Mouse (Mus musculus) left cerebral cortex, postnatal 10 days (tissue): ENCODE results near the gene Mettl7a1. TPM values are rescaled to one million over a fixed set of nuclear protein-coding genes. Genes with fewer than 3 reads are reported as not detected.
"Not testable (repeated sequence)": the region's sequence is repeated elsewhere in the genome, so short reads cannot be mapped to it uniquely, and the experiment has no call there.

ENCODE experiments used
- DNase-seq, 2 experiments: peaks; one replicate each; pipeline ENCODE4 v3.0.0; 2021 to 2022; ENCODE audit warnings: low spot score in 2 of 2, mixed read lengths in 1 of 2; ENCODE audit errors: extremely low spot score in 1 of 2
- intact Hi-C: fragments of 180-260 bp; cut with DNase I; formaldehyde crosslinking; loops from one replicate; pipeline ENCODE4 v1.15.1; 2025
- total RNA-seq, 2 experiments: library from RNA; stranded (reverse); gene quantifications; 2 replicates each; pipeline ENCODE4 v1.2.3; 2021

The Mettl7a1 gene
- total RNA-seq, 2 experiments from 2014 or later: 11.7 to 14.1 TPM

DNA sequence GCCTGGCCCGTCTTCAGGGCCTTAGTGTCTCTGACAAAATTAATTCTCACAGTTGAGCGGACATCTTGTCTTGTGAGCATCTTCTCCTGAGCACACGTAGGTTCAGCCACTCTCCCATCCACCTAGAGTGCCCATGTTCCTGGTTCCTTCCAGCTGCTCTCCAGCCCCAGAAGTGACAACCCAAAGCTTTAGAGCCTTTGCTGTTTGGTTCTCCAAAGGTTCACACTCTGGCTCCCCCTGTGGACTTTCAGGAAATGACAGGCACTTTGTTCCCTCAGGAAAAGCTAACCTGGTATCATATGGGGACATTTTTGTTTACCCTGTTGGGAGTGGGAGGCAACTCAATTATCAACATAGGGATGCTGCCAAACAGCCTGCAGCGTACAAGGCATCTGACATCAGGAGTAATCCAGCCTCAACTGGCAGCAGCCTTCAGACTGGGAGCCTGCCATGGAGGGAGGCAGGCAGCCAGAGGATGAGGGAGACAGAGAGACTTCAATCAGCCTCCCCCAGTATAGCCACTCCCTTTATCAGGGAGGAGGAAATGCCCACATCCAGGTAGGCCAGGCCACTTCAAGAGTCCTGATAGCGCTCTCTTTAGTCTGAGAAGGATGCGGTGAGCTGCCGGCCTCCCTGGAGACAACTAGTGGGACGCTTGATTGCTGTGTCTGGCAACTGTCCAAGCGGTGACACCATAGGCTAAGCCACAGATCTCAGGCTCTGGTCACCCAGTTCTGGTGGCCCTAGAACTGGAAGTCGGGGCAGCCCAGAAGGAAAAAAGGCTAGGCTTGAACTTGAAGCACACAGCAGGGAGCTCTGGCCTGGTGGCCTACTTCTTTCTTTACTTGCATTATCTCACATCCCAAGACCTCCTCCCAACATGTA lies 28.4 kb downstream of the Mettl7a1 start:
- DNase-seq, intact Hi-C loops: not testable (repeated sequence)

DNA sequence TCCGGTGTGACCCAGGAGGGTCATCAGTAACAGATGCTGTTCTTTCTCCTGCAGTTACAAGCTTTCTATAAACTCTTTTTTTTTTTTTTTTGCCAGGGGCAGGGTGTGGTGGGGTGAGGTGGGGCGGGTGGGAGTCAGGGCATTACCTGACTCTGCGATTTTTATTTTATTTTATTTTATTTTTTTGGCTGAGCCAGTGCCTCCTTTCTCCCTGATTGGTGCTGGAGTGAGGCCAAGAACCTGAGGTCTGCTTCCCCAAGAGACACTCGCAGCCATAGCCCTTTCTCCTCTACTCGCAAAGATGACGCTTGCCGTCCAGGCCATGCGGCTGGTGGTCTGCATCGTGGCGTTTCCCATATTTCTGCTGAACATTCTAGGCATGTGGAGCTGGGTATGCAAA lies 30.7 kb downstream of the Mettl7a1 start, which contains the start of gene Mettl7a3:
Gene Mettl7a3 (plus strand): TSS at position 301 of the 400 bp plus-strand sequence.
- intact Hi-C loops: no loop called here
- DNase-seq: no peak

DNA sequence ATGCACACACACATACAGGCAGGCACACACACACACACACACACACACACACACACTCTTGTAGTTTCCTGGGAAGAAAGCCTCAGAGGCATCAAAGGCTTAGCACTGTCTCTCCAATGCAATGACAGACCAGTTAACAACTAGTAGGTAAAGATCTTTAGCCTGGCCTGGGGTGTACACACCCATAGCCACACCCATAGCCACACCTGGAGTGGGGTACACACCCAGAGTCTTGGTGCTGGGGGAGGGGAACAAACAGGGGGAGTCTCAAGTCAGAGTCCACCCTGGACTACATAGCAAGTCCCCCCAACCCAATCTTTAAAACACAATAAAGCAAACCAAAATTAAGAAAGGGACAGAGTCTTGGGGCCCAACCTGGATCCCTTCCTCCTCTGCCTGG lies 33.4 kb downstream of the Mettl7a1 start:
- DNase-seq, intact Hi-C loops: not testable (repeated sequence)

DNA sequence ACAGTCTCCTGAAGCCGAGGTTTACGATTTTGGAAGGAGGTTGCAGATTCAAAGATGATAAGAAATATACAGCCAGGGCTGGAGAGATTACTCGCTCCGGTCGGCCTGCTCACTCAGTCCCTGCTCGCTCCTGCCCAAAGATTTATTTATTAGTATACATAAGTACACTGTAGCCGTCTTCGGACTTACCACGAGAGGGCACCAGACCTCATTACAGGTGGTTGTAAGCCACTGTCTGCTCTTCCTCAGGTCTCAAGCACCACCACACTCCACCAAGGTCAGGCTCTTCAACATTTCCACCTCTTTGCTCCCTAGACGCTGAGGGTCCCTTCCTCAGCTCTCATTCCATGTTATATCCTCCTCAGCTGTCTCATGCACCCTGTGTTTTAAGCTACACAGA lies 33.9 kb downstream of the Mettl7a1 start:
- DNase-seq: peak in 1 of 2 experiments; percentile 62
- intact Hi-C loops: not testable (repeated sequence)

DNA sequence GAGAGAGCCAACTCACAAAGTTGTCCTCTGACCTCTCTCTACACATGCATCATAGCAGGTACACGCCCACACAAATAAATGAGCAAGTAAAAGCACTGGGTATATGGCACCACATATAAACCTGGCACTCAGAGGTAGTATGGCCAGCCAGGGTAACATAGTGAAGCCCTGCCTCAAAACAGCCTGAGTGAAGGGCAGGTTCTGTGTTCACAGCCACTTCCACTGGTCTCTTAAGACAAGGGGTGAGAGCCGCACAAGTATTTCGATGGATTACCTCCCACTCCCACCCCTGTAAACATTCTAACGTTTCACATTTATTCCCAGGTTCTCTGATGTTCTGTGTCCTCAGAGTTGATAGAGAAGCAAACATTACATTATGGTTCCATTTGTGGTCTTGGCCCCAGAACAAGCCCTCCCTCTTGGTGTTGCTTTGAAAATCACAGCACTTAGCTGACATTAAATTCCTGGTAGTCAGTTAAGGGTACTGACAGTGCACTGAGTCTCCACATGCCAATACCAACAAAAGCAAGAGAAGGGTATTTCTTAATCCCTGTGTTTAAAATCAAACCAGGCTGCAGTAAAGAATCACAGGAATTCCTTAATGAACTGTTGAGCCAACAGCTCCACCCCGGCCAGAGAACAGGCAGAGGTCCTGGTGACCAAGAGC lies 37.5 kb downstream of the Mettl7a1 start:
- intact Hi-C loops: not testable (repeated sequence)

DNA sequence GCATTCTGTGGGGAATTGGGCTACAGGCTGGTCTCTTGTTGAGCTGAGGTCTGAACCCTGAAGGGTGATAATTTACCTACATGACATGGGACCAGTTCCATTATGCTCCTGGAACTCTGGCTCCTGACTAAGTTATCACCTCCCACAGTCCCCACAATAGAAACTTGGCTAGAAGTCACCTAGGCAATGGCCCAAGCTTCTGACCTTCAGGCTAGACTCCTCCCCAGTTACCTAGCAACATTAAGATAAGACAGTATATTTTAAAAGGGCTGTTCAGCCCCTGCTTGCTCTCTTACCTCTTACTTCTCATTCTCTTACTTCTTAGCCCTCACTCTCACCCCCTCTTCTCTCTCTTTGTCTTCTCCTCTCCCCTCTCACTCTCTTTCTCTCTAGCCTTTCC lies 41.5 kb downstream of the Mettl7a1 start:
- DNase-seq: no peak

More for the DNA sequence above, 37.5 kb downstream of the Mettl7a1 start:
- DNase-seq: not testable (repeated sequence)

DNA sequence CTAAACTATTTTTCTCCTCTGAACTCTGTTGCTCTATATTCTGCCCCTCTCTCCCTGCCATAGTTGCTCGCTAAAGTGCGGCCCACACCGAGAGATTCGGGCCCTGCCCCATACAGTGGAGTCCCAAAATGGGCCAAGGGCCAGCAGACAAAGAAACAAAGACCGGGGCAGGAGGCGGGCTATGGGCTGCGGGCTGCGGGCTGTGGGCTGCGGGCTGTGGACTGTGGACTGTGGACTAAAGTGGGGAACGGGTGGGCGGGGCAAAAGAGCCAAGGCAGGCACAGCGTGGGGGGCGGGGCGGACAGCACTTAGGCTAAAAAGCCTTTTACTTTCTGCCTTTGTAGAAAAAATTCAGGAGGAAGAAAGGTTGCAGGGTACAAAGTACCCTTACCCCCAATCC lies 42.8 kb downstream of the Mettl7a1 start:
- no peak for DNase-seq
- intact Hi-C loops: no loop called here

More for the DNA sequence above, 41.5 kb downstream of the Mettl7a1 start:
- intact Hi-C loops: no loop called here

DNA sequence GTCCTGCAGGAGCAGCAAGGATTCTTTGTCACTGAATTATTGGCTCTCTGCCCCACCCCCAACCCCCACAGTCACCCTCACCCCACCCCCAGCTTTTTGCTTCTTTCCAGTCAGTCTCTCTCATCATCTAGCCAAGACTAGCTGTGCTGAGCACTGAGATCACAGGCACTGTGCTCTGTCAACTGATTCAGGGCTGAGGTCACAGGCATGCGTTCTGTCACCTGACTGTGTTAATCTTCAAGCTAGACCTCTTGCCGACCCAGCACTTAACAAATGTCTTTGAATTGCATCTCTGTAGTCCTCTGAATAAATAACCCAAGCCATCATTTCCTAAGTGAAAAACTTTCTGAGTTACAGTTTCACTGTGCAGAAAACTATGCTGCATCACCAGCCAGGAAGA lies 45.6 kb downstream of the Mettl7a1 start:
- DNase-seq: no peak
- intact Hi-C loops: no loop called here

DNA sequence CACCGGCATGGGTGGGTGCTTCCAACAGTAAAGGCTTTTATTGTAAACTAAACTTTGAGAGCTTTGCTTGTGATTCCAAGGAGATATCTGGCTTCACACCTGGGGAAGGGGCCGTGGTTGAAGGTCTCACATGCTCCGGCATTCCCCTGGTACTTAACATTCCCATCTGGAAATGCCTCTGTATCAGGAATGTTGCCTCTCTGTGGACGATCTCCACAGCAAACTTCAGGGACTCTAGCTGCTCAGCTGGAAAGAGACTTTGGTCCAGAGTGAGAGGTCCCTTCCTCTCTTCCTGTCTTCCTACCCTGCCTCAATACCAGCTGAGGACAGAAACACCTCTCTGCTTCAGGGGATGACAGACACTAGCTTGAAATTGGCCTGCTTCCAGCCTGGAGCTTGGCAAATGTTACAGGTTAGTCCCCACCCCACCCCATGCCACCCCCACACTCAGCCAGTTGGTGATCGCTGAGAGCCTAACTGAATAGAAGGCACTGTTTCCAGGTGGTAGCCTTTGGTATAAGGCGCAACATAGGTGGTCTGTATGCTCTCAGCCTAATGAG lies 47.6 kb downstream of the Mettl7a1 start:
- intact Hi-C loops: no loop called here

DNA sequence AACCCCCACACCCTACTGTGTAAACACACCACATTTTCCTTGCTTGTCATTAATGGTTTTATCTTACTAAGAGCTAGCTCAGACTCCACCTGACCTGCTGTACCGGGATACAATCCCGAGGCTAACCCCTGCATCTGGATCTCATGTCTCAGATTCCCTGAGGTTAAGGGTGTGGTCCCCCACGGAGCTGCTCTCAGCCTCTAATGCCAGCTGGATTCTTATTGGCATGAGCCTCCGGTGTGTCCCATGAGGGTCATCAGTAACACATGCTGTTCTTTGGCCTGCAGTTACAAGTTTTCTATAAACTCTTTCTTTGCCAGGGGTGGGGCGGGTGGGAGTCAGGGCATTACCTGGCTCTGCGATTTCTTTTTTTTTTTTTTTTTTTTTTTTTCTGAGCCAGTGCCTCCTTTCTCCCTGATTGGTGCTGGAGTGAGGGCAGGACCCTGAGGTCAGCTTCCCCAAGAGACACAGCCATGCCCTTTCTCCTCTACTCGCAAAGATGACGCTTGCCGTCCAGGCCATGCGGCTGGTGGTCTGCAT lies 48.8 kb downstream of the Mettl7a1 start, which contains the start of the genes Methig1 and Mettl7a2:
Gene Methig1 (plus strand): TSS at position 439 of the 540 bp plus-strand sequence.
Gene Mettl7a2 (plus strand): TSS at position 490 of the 540 bp plus-strand sequence.
- DNase-seq: no peak

More for the DNA sequence above, 47.6 kb downstream of the Mettl7a1 start:
- no peak for DNase-seq

DNA sequence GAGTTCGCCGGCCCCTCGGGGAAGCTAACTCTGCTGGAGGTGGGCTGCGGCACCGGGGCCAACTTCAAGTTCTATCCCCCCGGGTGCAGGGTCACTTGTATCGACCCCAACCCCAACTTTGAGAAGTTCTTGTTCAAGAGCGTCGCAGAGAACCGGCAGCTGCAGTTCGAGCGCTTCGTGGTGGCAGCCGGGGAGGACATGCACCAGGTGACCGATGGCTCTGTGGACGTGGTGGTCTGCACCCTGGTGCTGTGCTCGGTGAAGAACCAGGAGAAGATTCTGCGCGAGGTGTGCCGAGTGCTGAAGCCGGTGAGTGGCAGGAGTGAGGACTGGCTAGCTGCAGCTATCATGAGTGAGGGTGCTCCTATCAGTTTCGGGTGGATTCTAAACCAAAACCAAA lies 49.5 kb downstream of the Mettl7a1 start:
- intact Hi-C loops, DNase-seq: not testable (repeated sequence)

More for the DNA sequence above, 48.8 kb downstream of the Mettl7a1 start, which contains the start of the genes Methig1 and Mettl7a2:
- intact Hi-C loops: no loop called here

DNA sequence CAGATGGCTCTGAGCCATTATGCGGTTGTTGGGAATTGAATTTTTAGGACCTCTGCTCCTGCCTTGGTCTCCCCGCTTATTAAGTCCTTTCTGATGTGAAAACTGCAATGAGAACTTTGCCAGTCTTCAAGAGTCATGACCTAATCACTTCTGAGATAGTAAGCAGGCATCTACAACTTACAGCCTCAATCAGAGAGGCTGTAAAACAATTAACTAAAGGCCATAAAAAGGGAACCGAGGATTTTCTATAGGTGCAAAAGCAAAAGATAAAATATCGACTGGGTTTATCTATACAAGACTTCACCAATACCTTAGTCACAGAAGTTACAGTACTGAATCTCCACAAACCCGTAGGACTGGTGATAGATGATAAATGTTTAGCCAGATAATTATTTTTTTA lies 51.9 kb downstream of the Mettl7a1 start:
- intact Hi-C loops: no loop called here
- DNase-seq: no peak

DNA sequence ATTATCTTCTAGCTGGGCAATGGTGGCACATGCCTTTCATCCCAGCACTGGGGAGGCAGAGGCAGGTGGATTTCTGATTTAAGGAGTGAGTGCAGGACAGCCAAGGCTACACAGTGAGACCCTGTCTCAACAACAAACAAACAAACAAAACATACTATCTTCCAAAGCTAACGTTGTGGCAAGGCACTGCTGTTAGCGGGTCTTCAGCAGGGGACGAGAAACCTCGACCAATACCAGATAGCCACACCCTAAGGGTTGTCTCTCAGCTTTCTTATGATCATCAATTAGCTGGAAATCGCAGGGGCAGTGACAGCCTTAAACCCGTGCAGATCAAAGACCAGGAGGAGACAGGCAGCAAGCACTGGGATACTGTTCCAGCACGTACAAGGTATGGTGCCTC lies 60.3 kb downstream of the Mettl7a1 start, which contains the start of gene Higd1c:
Gene Higd1c (plus strand): TSS at position 301 of the 400 bp plus-strand sequence.
- no peak for DNase-seq
- intact Hi-C loops: no loop called here

DNA sequence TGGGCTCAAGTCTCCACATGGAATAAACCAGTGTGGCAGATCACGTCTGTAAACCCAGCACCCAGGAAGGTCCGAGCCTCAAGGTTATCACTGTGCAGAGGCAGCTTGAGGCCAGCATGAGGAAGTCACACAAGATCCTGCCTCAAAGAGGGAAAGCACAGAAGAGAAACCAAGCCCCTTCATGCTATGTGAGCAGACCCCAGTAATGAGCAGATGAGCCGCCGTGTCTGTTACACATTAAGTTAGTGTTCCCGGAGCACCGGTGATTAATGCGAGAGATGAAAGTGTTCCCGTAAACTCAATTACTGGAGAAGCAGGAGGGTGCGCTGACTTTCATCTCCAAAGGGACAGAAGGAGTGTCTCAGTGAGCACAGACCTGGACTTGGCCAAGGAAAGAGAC lies 62.0 kb downstream of the Mettl7a1 start:
- intact Hi-C loops, DNase-seq: not testable (repeated sequence)

DNA sequence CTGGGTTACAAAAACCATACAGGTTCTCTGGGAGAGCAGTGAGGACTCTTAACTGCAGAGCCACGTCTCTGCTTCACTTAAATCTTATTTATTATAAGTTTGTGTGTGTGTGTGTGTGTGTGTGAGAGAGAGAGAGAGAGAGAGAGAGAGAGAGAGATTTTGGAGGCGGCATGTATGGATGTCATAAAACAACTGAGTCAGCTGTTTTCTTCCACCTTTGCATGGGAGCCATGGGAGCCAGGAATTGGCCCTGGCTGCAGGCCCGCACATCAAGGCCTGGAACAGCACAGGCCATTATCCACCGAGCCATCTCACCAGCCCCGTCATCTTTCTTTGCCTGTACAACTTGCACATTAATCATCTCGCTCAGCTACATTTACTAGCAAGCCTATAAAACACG lies 63.2 kb downstream of the Mettl7a1 start:
- intact Hi-C loops: no loop called here
- DNase-seq: no peak

DNA sequence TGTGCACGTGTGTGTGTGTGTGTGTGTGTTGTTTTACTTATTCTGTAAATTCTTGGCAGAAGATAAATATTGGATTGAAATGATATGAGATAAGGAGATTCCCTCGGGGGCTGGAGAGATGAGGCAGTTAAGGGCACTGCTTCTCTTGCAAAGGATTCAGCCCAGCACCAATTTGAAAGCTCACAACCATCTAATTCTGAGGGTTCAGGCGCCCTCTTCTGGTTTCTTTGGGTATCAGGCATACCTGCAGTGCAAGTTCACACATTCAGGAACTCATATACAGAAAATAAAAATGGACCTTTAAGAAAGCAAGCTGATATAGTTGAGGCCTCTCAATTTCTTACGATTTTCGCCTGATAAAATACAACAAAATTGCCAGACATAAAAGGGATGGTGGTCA lies 71.1 kb downstream of the Mettl7a1 start:
- DNase-seq: peak; percentile 67 to 69
- intact Hi-C loops: loop anchor here (10.0 kb wide), 1 partner anchor 350 kb away; no protein-coding TSS in a partner anchor

DNA sequence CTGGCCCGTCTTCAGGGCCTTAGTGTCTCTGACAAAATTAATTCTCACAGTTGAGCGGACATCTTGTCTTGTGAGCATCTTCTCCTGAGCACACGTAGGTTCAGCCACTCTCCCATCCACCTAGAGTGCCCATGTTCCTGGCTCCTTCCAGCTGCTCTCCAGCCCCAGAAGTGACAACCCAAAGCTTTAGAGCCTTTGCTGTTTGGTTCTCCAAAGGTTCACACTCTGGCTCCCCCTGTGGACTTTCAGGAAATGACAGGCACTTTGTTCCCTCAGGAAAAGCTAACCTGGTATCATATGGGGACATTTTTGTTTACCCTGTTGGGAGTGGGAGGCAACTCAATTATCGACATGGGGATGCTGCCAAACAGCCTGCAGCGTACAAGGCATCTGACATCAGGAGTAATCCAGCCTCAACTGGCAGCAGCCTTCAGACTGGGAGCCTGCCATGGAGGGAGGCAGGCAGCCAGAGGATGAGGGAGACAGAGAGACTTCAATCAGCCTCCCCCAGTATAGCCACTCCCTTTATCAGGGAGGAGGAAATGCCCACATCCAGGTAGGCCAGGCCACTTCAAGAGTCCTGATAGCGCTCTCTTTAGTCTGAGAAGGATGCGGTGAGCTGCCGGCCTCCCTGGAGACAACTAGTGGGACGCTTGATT lies 74.0 kb downstream of the Mettl7a1 start:
- intact Hi-C loops: loop anchor here (10.0 kb wide), 1 partner anchor 353 kb away; no protein-coding TSS in a partner anchor
- DNase-seq: peak in 1 of 2 experiments; percentile 22
